Mouse (Mus musculus) lung, adult 2 months (tissue): Measurements from ENCODE around the gene Astn2. TPM values are rescaled to one million over a fixed set of nuclear protein-coding genes. Genes with fewer than 3 reads are reported as not detected.

Experiments used
- DNase-seq: peaks from one replicate; pipeline ENCODE4 v3.0.0; 2022
- H3K4me1 ChIP-seq: fragments of 200-500 bp; 2 replicates; pipeline ENCODE4 v1.6.1; 2011; ENCODE audit warnings: low read length; ENCODE audit not compliant: control insufficient read depth, insufficient read depth
- H3K4me3 ChIP-seq: fragments of 200-500 bp; replicated peaks from 2 replicates; pipeline ENCODE3; 2011; ENCODE audit warnings: low read depth, mild to moderate bottlenecking, control low read depth, low read length; ENCODE audit errors: extremely low read depth
- CTCF ChIP-seq: fragments of 200-500 bp; IDR thresholded peaks from 2 replicates; pipeline ENCODE4 v1.5.1; 2011; ENCODE audit warnings: mild to moderate bottlenecking, low read length, control low read depth; ENCODE audit not compliant: insufficient read depth
- POLR2A ChIP-seq: fragments of 200-500 bp; IDR thresholded peaks from 2 replicates; pipeline ENCODE4 v1.6.1; 2011; ENCODE audit warnings: low read depth, mild to moderate bottlenecking, control low read depth, low read length, borderline replicate concordance; ENCODE audit errors: extremely low read depth
- WGBS: fragments of 180-500 bp; shearing (Covaris S2); methylation state at CpG from one replicate; pipeline ENCODE4 v1.1.7; 2018; 5-methylcytosine and 5-hydroxymethylcytosine counted together
- polyA plus RNA-seq: library from polyadenylated mRNA; depleted of rRNA; stranded (reverse); fragments of >200 nt; gene quantifications from 2 replicates; pipeline ENCODE4 v1.2.3, GENCODE M21; 2012

The Astn2 gene
- polyA plus RNA-seq, 1 experiment: 10.7 TPM

DNA sequence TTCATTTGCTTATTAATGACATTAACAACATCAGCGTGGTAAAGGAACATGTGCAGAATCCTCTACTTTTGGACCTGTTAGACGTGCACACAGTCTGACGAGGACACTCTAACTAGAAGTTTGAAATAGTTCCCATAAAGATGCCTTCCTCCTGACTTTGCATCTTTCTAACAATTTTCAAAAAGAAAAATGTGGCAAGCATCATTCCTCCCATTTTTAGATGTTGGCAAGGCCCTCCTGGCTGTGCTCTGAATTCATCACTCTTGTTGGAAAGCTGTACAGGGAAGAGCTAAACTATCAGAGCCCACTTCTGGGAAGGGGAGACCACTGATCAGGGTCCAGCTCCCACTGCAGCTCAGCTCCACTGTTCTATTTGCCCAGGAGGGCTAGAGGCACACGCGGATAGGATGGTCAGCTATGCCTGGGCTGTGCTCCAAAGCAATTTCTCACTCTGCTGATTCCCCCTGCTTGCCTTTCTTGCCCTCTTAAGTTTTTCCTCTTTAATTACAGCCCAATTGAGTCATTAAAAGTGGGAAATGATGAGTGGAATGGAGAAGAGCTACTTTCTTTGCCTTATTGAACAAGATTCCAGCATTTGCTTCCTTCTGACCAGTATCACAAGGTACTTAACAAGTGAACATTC lies 630.9 kb downstream of the Astn2 start:
- 79% methylated on average over 5 of the region's 5 CpGs for WGBS
- TF ChIP-seq CTCF (no peak), POLR2A (no peak)
- H3K4me3 ChIP-seq: no peak overlapping the region
- no peak for DNase-seq
- H3K4me1 ChIP-seq: no peaks in the 10 kb centered on the region

DNA sequence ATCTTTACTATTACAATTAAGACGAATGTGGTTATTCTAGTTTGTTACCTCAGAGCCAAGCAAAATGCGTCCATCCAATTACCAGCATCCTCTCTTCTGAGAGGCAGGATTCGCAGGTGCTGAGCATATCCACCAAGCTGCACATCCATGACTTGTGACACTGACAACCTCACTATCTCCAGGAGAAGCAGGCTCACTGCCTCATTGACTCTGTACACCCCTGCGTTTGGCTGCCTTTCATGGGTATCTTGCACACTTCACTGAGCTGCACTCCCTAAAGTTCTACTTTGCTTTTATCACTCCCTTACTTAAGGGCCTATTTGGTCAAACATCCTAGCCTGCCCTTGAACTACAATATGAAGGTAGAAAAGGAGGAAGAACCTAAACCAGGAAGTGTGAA lies 633.5 kb downstream of the Astn2 start:
- TF ChIP-seq POLR2A (no peak), CTCF (no peak)
- 89% methylated on average over 4 of the region's 4 CpGs for WGBS
- no peak overlapping the region for H3K4me3 ChIP-seq
- H3K4me1 ChIP-seq: no peaks in the 10 kb centered on the region
- no peak for DNase-seq

GRCm38 (mm10) chr4:65767919-65768318 lies 636.5 kb downstream of the Astn2 start:
- Histone ChIP-seq H3K4me1 (no peaks in the 10 kb centered on the region), H3K4me3 (no peak overlapping the region)
- 38% methylated on average over 2 of the region's 2 CpGs for WGBS
- DNase-seq: no peak
- no peak for TF ChIP-seq POLR2A
- no peak for TF ChIP-seq CTCF

DNA sequence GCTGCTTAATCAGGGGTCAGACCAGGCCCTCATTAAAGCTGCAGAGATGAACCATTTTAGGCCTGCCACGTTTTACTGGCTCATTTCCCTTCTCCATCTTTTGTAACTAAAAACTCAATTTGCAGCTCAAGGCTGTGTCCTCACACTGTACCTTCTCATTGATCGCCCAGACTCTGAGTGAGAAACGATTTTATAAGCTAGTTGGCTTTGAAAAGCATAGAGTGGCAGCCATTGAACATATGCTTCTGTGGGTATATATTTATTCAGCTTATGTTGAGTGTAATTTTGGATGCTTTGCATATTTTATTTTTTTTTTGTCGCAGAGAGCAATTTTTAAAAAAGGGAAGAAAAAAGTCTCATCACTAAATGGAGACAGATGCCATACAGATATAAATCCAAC lies 637.0 kb downstream of the Astn2 start:
- H3K4me3 ChIP-seq: no peak overlapping the region
- WGBS: 67% methylated on average over 4 of the region's 4 CpGs
- H3K4me1 ChIP-seq: no peaks in the 10 kb centered on the region
- no peak for DNase-seq
- TF ChIP-seq POLR2A (no peak), CTCF (no peak)

DNA sequence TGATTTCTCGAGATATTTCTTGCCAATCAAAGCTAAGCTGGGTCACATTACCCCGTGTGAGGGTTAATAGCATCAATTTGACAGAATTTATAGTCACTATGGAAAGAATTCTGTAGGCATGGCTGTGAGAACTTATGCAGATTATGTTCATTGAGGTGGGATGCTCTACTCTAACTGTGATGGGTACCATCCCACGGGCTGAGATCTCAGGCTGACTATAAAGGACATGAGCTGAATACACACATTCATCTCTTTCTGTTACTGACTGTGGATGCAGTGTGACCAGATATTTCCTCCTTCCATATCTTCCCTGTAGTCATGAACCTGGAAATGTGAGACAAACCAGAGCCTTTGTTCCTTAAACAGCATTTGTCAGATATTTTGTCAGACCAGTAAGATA lies 639.1 kb downstream of the Astn2 start:
- 61% methylated on average over 3 of the region's 3 CpGs for WGBS
- TF ChIP-seq POLR2A: no peak
- TF ChIP-seq CTCF: no peak
- no peak for DNase-seq
- no peak overlapping the region for H3K4me3 ChIP-seq
- H3K4me1 ChIP-seq: no peaks in the 10 kb centered on the region

GRCm38 (mm10) chr4:65764275-65764674 lies 640.1 kb downstream of the Astn2 start:
- WGBS: 74% methylated on average over 4 of the region's 4 CpGs
- H3K4me1 ChIP-seq: no peaks in the 10 kb centered on the region
- no peak for DNase-seq
- no peak overlapping the region for H3K4me3 ChIP-seq
- no peak for TF ChIP-seq CTCF
- TF ChIP-seq POLR2A: no peak

DNA sequence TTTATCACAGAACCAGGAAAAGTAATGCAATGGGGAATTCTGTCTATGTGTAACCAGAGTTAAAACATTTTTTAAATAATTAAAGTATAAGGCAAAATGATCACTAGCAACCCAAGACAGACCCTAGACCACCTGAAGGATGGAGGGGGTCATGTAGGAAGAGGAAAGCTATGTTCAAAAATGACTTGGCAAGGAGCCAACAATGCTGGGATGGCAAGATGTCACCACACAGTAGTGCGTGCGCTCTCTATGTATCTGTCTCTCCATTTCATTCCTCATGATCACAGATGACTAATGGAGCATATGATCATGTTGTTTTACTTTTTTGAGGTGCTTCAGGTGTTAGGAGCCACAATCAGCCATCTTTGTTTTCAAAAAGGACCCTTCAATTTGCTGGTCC lies 640.6 kb downstream of the Astn2 start:
- 88% methylated on average over 2 of the region's 2 CpGs for WGBS
- TF ChIP-seq POLR2A (no peak), CTCF (no peak)
- Histone ChIP-seq H3K4me3 (no peak overlapping the region), H3K4me1 (no peaks in the 10 kb centered on the region)
- no peak for DNase-seq

- H3K4me3 ChIP-seq: no peak overlapping the region
- TF ChIP-seq POLR2A (no peak), CTCF (no peak)
- H3K4me1 ChIP-seq: no peaks in the 10 kb centered on the region
- WGBS: 72% methylated on average over 3 of the region's 3 CpGs
- no peak for DNase-seq
Measured at GRCm38 (mm10) chr4:65762116-65762515, 642.3 kb downstream of the Astn2 start.

DNA sequence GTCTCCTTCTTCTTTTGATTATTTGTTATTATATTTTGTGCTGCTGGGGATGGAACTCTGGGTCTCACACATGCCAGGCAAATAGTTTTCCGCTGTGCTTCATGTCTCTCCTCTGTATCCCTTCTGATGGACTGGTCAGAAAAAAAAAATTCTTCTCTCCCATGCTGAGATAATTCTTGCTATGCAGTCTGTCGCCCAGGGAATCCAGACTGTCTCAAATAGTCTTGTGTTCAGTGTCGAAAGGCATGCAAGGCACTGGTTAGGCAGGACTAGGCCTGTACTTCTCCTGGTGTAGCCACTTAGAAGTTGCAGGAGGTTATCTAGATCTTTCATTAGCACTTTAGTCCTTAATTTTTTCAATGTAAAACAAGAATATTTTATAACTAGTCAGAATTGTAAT lies 642.8 kb downstream of the Astn2 start:
- no peak for DNase-seq
- TF ChIP-seq POLR2A (no peak), CTCF (no peak)
- Histone ChIP-seq H3K4me1 (no peaks in the 10 kb centered on the region), H3K4me3 (no peak overlapping the region)
- WGBS: 66% methylated on average over 3 of the region's 3 CpGs

GRCm38 (mm10) chr4:65758875-65759201 lies 645.6 kb downstream of the Astn2 start:
- no peaks in the 10 kb centered on the region for H3K4me1 ChIP-seq
- WGBS: 77% methylated on average over 1 of the region's 1 CpGs
- no peak for DNase-seq
- no peak overlapping the region for H3K4me3 ChIP-seq
- TF ChIP-seq POLR2A: no peak
- no peak for TF ChIP-seq CTCF
